Mouse (Mus musculus) E14TG2a.4 (cell line): ENCODE measurements around the gene Atp1a1.

Experiments used
- H3K27me3 ChIP-seq: 2 replicates; pipeline ENCODE4 v1.6.1; 2014; ENCODE audit warnings: low read length, control low read depth; ENCODE audit not compliant: insufficient read depth
- H3K36me3 ChIP-seq: 2 replicates; pipeline ENCODE4 v1.6.1; 2014; ENCODE audit warnings: low read length, control low read depth; ENCODE audit not compliant: insufficient read depth
- H3K4me1 ChIP-seq: replicated peaks from 2 replicates; pipeline ENCODE4 v1.6.1; 2014; ENCODE audit warnings: low read depth, low read length, control low read depth
- H3K4me3 ChIP-seq: replicated peaks from 2 replicates; pipeline ENCODE4 v1.5.1; 2014; ENCODE audit warnings: mild to moderate bottlenecking, low read length
- H3K9me3 ChIP-seq: 2 replicates; pipeline ENCODE4 v1.6.1; 2014; ENCODE audit warnings: low read length, control low read depth
- CTCF ChIP-seq: conservative IDR thresholded peaks from 2 replicates; pipeline ENCODE4 v1.5.1; 2014; ENCODE audit warnings: low read length
- NANOG ChIP-seq: IDR thresholded peaks from 2 replicates; pipeline ENCODE4 v1.6.1; 2014; ENCODE audit warnings: borderline replicate concordance, low read length, mixed read lengths
- POU5F1 ChIP-seq: IDR thresholded peaks from 2 replicates; pipeline ENCODE4 v1.6.1; 2014; ENCODE audit warnings: low read length, borderline replicate concordance

Gene Atp1a1

DNA sequence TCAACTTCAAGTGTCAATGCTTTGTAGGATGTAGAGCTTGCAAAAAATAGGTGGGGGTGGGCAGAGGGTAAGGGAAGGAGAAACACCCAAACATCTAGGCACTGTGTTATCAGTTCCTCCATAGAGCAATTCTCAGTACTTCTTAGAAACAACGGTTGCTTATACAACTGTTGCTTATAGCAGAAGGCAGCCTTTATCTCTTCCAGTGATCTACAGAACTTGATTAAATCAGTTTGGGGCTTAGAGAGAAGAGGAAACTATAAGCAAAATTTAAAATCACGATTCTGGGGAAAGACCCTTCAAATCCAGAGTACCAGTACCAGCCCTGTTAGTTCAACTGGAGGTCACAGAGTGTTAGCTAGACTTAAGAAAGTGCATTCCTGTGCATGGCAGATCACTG, 1.2 kb upstream of the Atp1a1 start:
- peaks cover 38% of the 10 kb centered on the region for H3K4me1 ChIP-seq
- no peaks in the 10 kb centered on the region for H3K9me3 ChIP-seq
- TF ChIP-seq POU5F1 (no peak), CTCF (no peak), NANOG (no peak)

DNA sequence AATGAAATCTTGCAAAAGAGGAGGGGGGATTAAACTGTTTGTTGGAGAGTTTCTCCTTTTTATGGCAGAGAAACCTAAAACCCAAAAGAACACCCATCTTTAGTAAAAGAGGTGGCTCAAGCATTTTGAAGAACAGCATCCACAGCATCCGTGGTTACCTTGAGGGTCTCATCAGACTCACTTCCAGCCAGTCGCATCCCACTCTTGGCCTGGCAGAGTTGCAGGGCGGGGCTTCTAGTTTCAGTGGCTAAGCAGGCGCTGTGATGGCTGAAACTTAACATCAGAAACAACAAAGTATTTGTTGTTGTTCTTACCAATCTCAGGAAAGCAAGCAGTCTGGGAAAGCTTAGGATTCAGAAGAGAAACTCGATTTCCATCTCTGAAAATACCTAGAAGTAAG, 807 bp upstream of the Atp1a1 start:
- TF ChIP-seq CTCF (no peak), NANOG (no peak), POU5F1 (no peak)
- no peaks in the 10 kb centered on the region for H3K9me3 ChIP-seq
- H3K27me3 ChIP-seq, result peaks cover 26% of the 10 kb centered on the region
- H3K4me3 ChIP-seq, result peak overlapping the region; percentile 97
- H3K36me3 ChIP-seq, result no peaks in the 10 kb centered on the region
- peaks cover 42% of the 10 kb centered on the region for H3K4me1 ChIP-seq

More for the DNA sequence above, 1.2 kb upstream of the Atp1a1 start:
- Histone ChIP-seq H3K36me3 (no peaks in the 10 kb centered on the region), H3K4me3 (no peak overlapping the region), H3K27me3 (peaks cover 27% of the 10 kb centered on the region)

DNA sequence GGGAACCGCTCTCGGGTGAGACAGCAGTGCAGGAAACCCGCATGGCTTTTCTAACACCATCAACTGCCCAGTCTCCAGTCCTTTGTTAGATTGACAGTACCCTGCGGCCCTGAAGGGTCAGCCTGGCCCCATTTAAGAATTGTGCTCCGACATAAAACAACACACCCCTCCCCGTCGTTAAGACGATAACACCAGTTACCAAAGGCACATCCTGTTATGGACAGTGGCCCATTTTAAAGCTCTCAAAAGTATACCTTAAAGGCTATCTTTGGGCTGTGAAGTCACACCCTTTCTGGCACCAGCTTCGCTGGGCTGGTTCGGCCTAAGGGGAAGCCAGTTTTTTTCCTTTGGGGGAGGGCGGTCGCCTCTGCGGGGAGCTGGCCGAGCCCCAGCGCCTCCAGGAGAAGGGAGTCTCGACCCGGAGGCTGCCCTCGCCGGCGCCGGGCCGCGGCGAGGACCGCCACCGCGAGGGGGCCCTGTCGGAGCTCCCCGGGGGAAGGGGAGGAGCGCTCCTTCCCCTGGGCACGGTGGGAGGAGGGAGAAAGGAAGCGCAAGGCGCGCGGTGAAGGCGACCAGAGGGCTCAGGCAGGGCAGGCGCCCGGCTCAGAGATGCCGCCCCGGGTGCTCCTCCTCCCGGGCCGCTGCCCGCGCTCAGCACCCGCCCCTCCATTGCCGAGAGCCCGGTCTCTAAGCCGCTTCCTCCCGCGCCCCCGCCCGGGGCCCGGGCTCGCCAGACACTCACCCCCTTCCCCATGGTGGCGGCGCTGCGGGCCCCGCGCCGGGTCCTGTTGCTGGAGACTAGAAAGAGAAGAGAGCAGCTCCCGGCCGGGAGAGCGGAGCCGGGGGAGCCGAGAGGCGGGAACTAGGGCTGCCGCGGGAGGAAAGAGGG, 579 bp downstream of the Atp1a1 start:
- Histone ChIP-seq H3K4me1 (peaks cover 56% of the 10 kb centered on the region), H3K36me3 (peaks cover 9% of the 10 kb centered on the region), H3K9me3 (no peaks in the 10 kb centered on the region), H3K27me3 (peaks cover 25% of the 10 kb centered on the region), H3K4me3 (peak overlapping the region; percentile 97)
- no peak for TF ChIP-seq POU5F1
- TF ChIP-seq CTCF, result no peak
- no peak for TF ChIP-seq NANOG

DNA sequence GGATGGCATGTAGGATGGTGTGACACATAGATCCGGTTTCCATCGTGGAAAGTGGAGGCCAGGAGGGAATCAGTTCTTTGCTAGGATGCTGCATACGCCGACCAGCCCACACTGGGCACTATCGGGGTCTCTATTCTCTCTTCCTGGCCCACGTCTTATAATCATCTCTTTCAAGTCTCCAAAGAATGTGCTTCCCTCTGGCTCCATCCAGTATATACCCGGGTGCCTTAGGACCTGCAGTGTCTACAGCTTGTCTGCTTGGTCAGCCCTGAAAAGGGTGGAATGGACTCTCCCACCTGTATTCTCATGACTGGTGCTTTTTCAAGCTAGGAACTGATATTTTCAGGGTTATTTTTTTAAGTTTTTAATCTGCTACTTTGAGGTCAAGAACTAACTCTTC, 1.3 kb downstream of the Atp1a1 start:
- peaks cover 63% of the 10 kb centered on the region for H3K4me1 ChIP-seq
- peaks cover 22% of the 10 kb centered on the region for H3K27me3 ChIP-seq
- no peaks in the 10 kb centered on the region for H3K9me3 ChIP-seq
- H3K4me3 ChIP-seq, result peak overlapping the region; percentile 97
- no peak for TF ChIP-seq CTCF
- TF ChIP-seq POU5F1, result no peak
- TF ChIP-seq NANOG, result no peak
- H3K36me3 ChIP-seq, result peaks cover 15% of the 10 kb centered on the region

DNA sequence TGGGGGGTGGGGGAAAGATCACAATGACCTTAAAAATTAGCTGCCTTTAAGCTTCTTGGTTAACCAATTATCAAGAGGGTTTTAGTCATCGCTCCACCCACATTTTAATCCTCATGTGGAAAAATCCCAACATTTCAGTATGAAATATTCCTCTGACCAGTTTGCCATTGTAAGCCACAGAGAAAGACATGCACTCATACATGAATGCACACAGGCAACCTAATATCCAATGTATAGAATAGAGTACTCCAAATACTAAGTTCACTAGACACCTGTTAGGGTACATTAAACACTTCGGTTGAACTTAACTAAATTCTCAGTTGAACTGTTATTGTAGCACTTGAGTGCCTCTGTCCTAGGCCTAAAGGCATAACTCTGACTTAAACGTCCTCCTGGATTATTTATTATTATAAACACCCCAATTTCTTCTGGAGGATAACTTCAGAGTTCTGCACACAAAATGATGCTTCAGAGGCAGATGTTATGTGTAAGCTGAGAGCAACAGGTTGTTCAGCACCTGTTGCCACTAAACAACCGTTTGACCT, 1.9 kb downstream of the Atp1a1 start:
- H3K4me3 ChIP-seq, result peak overlapping the region; percentile 97
- peaks cover 16% of the 10 kb centered on the region for H3K36me3 ChIP-seq
- peaks cover 69% of the 10 kb centered on the region for H3K4me1 ChIP-seq
- H3K27me3 ChIP-seq, result peaks cover 22% of the 10 kb centered on the region
- no peaks in the 10 kb centered on the region for H3K9me3 ChIP-seq
- no peak for TF ChIP-seq CTCF
- no peak for TF ChIP-seq NANOG
- TF ChIP-seq POU5F1, result no peak

DNA sequence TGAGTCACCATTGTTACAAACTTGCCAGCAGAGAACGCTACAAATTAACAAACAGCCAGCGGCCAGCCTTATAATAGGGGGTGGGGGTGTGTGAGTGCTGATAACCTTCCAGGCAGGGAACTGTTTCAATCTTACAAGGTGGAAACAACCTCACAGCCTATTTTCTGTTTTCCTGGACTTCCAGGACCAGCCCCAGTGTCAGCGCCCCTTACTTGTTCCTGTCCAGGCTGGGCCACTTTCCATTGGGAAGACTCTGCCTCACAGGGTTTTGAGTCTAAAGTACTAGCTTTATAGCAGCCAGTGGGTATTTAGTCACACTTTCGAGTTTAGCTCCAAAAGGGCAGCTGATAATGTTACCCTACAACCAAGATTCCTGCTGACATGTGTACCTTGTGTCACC, 2.8 kb downstream of the Atp1a1 start:
- TF ChIP-seq NANOG (no peak), POU5F1 (no peak), CTCF (no peak)

DNA sequence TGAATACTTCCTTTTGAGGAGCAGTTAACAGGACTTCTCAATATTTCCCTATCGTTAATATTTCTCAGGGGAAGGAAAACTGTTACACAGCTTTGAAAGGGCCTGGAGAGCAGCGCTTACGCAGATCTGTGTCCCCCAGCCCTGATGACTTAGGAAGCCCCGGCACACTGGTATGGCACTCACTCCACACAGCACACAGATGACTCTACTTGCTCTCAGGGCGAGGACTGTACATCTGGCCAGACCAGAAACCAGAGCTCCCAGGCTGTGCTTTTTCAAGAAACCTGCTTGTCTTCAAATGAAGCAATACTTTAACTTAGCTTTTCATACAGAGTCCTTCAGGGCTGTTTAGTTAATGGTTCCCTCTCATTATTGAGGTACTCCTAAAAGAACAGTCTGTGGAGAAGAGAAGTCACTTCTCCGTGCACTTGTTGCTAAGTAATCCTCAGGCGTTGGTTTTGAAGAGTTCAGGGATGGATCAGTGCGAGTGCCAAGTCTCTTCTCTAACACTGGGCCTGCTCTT, 3.4 kb downstream of the Atp1a1 start:
- peak overlapping the region; percentile 35 for H3K4me3 ChIP-seq
- H3K36me3 ChIP-seq, result peaks cover 28% of the 10 kb centered on the region
- peaks cover 10% of the 10 kb centered on the region for H3K27me3 ChIP-seq
- no peaks in the 10 kb centered on the region for H3K9me3 ChIP-seq
- H3K4me1 ChIP-seq, result peaks cover 84% of the 10 kb centered on the region
- TF ChIP-seq CTCF, result no peak
- TF ChIP-seq NANOG, result no peak
- no peak for TF ChIP-seq POU5F1

More for the DNA sequence above, 2.8 kb downstream of the Atp1a1 start:
- H3K27me3 ChIP-seq, result peaks cover 16% of the 10 kb centered on the region
- H3K4me3 ChIP-seq, result no peak overlapping the region; the same call in 1 of the 2 replicates
- H3K9me3 ChIP-seq, result no peaks in the 10 kb centered on the region
- H3K4me1 ChIP-seq, result peaks cover 78% of the 10 kb centered on the region
- H3K36me3 ChIP-seq, result peaks cover 23% of the 10 kb centered on the region

DNA sequence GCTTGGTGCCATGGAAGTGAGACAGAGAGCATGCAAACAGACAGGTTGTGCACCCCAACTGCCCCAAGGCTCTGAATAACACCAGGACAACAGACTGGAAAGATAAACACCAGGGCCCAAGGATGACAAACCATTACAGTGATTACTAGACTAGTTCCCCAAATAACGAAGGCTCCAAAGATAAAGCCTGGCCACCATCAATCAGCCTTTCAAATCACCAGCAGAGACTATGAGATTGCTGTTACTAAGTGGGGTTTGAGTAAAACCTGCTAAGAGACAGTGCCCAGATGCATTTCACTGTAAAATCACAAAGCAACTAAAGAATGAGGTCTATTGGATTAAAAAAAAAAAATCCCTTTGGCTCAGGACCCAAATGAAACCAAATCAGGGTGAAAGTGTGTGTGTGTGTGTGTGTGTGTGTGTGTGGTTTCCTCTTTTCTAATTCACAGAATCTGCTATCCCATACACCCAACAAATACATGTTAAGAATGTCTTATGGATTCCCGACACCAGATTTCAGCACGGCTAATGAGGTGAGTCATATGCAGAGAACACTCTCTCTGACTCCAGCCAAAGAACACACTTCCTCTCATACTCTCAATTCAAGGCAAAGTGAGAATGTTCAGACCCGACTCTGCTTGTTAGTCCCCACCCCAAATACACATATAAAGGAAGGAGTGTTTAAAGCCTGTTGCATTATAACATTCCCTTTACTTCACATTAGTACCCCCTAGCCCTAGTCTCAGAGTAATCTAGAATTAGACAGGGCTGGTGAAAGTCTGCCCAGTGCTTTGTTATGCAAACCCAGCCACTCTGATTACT, 4.4 kb downstream of the Atp1a1 start:
- TF ChIP-seq POU5F1 (peak; percentile 83; the same call in 1 of the 2 replicates), CTCF (no peak), NANOG (no peak)
- Histone ChIP-seq H3K36me3 (peaks cover 36% of the 10 kb centered on the region), H3K27me3 (peaks cover under 1% of the 10 kb centered on the region), H3K9me3 (no peaks in the 10 kb centered on the region), H3K4me1 (peaks cover 86% of the 10 kb centered on the region), H3K4me3 (no peak overlapping the region)
